Mouse (Mus musculus): ENCODE data around the gene Col27a1. TPM values are rescaled to one million over a fixed set of nuclear protein-coding genes. Genes with fewer than 3 reads are reported as not detected.
A peak's percentile ranks its signal among the peaks of the same experiment; 100 is the strongest.

Col27a1 gene
- polyA plus RNA-seq, 1 experiment from 2014 or later = 2.6 TPM

GRCm38 (mm10) chr4:63219635-63220034, 5.8 kb downstream of the Col27a1 start:
- Histone ChIP-seq H3K4me2 (replicated peaks) (no peak overlapping the region), H3K4me3 (replicated peaks; ENCODE audit: low read length) (no peak overlapping the region), H3K27me3 (ENCODE audit: control insufficient read depth, insufficient read depth, low read length) (peaks cover 19% of the 10 kb centered on the region), H3K9ac (no peak overlapping the region), H3K27ac (no peak overlapping the region), H3K4me1 (replicated peaks; ENCODE audit: control insufficient read depth, insufficient read depth, low read length) (peaks cover 8% of the 10 kb centered on the region), H3K9me3 (ENCODE audit: control insufficient read depth, low read length) (no peaks in the 10 kb centered on the region), H3K36me3 (replicated peaks; ENCODE audit: control insufficient read depth, insufficient read depth) (no peaks in the 10 kb centered on the region)
- WGBS = 85% methylated on average over 6 of the region's 6 CpGs
- DNase-seq (ENCODE audit: low spot score) = no peak
- no peak for ATAC-seq (ENCODE audit: low FRiP score)

- ATAC-seq (ENCODE audit: low FRiP score) (no peak), DNase-seq (ENCODE audit: low spot score) (no peak)
- WGBS = 81% methylated on average over 15 of the region's 15 CpGs
- no peak overlapping the region for H3K9ac ChIP-seq
- peaks cover 3% of the 10 kb centered on the region; the same call in 1 of the 2 replicates for H3K4me1 ChIP-seq (replicated peaks; ENCODE audit: control insufficient read depth, insufficient read depth, low read length)
- H3K36me3 ChIP-seq (replicated peaks; ENCODE audit: control insufficient read depth, insufficient read depth) = no peaks in the 10 kb centered on the region
- H3K4me3 ChIP-seq (replicated peaks; ENCODE audit: low read length) = no peak overlapping the region
- H3K27me3 ChIP-seq (ENCODE audit: control insufficient read depth, insufficient read depth, low read length) = peaks cover 7% of the 10 kb centered on the region; the same call in 1 of the 2 replicates
- no peak overlapping the region for H3K27ac ChIP-seq
- no peak overlapping the region for H3K4me2 ChIP-seq (replicated peaks)
- no peaks in the 10 kb centered on the region for H3K9me3 ChIP-seq (ENCODE audit: control insufficient read depth, low read length)
Measured at GRCm38 (mm10) chr4:63221096-63221958, 7.5 kb downstream of the Col27a1 start.

GRCm38 (mm10) chr4:63222246-63222645, 8.4 kb downstream of the Col27a1 start:
- Histone ChIP-seq H3K4me3 (replicated peaks; ENCODE audit: low read length) (no peak overlapping the region), H3K4me1 (replicated peaks; ENCODE audit: control insufficient read depth, insufficient read depth, low read length) (no peaks in the 10 kb centered on the region; the same call in 1 of the 2 replicates), H3K9me3 (ENCODE audit: control insufficient read depth, low read length) (no peaks in the 10 kb centered on the region), H3K36me3 (replicated peaks; ENCODE audit: control insufficient read depth, insufficient read depth) (no peaks in the 10 kb centered on the region), H3K4me2 (replicated peaks) (no peak overlapping the region), H3K27ac (no peak overlapping the region), H3K9ac (no peak overlapping the region), H3K27me3 (ENCODE audit: control insufficient read depth, insufficient read depth, low read length) (no peaks in the 10 kb centered on the region)
- no peak for ATAC-seq (ENCODE audit: low FRiP score)
- DNase-seq (ENCODE audit: low spot score) = no peak
- WGBS = 59% methylated on average over 8 of the region's 8 CpGs

GRCm38 (mm10) chr4:63225373-63225772, 11.6 kb downstream of the Col27a1 start:
- Histone ChIP-seq H3K9ac (no peak overlapping the region), H3K36me3 (replicated peaks; ENCODE audit: control insufficient read depth, insufficient read depth) (no peaks in the 10 kb centered on the region), H3K4me3 (replicated peaks; ENCODE audit: low read length) (no peak overlapping the region), H3K4me1 (replicated peaks; ENCODE audit: control insufficient read depth, insufficient read depth, low read length) (peaks cover 16% of the 10 kb centered on the region), H3K27ac (no peak overlapping the region), H3K4me2 (replicated peaks) (no peak overlapping the region), H3K9me3 (ENCODE audit: control insufficient read depth, low read length) (no peaks in the 10 kb centered on the region), H3K27me3 (ENCODE audit: control insufficient read depth, insufficient read depth, low read length) (no peaks in the 10 kb centered on the region)
- no peak for ATAC-seq (ENCODE audit: low FRiP score)
- 81% methylated on average over 10 of the region's 10 CpGs for WGBS
- no peak for DNase-seq (ENCODE audit: low spot score)

GRCm38 (mm10) chr4:63226164-63226882, 12.5 kb downstream of the Col27a1 start:
- Histone ChIP-seq H3K4me3 (replicated peaks; ENCODE audit: low read length) (no peak overlapping the region), H3K27me3 (ENCODE audit: control insufficient read depth, insufficient read depth, low read length) (no peaks in the 10 kb centered on the region), H3K4me1 (replicated peaks; ENCODE audit: control insufficient read depth, insufficient read depth, low read length) (peaks cover 21% of the 10 kb centered on the region), H3K36me3 (replicated peaks; ENCODE audit: control insufficient read depth, insufficient read depth) (no peaks in the 10 kb centered on the region), H3K27ac (no peak overlapping the region), H3K4me2 (replicated peaks) (no peak overlapping the region), H3K9me3 (ENCODE audit: control insufficient read depth, low read length) (no peaks in the 10 kb centered on the region), H3K9ac (no peak overlapping the region)
- peak; percentile 71 for DNase-seq (ENCODE audit: low spot score)
- ATAC-seq (ENCODE audit: low FRiP score) = peak; percentile 32; the same call in 1 of the 2 replicates
- WGBS = 58% methylated on average over 8 of the region's 8 CpGs

- Histone ChIP-seq H3K4me3 (replicated peaks; ENCODE audit: low read length) (no peak overlapping the region), H3K36me3 (replicated peaks; ENCODE audit: control insufficient read depth, insufficient read depth) (no peaks in the 10 kb centered on the region), H3K9ac (no peak overlapping the region), H3K4me1 (replicated peaks; ENCODE audit: control insufficient read depth, insufficient read depth, low read length) (peaks cover 21% of the 10 kb centered on the region), H3K27me3 (ENCODE audit: control insufficient read depth, insufficient read depth, low read length) (no peaks in the 10 kb centered on the region), H3K9me3 (ENCODE audit: control insufficient read depth, low read length) (no peaks in the 10 kb centered on the region), H3K27ac (no peak overlapping the region), H3K4me2 (replicated peaks) (no peak overlapping the region)
- no peak for ATAC-seq (ENCODE audit: low FRiP score)
- DNase-seq (ENCODE audit: low spot score) = no peak
- WGBS = 64% methylated on average over 6 of the region's 6 CpGs
Measured at GRCm38 (mm10) chr4:63226883-63227235, 13.1 kb downstream of the Col27a1 start.

GRCm38 (mm10) chr4:63228943-63229342, 15.1 kb downstream of the Col27a1 start:
- no peak overlapping the region for H3K4me2 ChIP-seq (replicated peaks)
- DNase-seq (ENCODE audit: low spot score) (no peak), ATAC-seq (ENCODE audit: low FRiP score) (peak; percentile 19; the same call in 1 of the 2 replicates)
- peaks cover 21% of the 10 kb centered on the region for H3K4me1 ChIP-seq (replicated peaks; ENCODE audit: control insufficient read depth, insufficient read depth, low read length)
- 53% methylated on average over 5 of the region's 5 CpGs for WGBS
- H3K36me3 ChIP-seq (replicated peaks; ENCODE audit: control insufficient read depth, insufficient read depth) = no peaks in the 10 kb centered on the region
- H3K9ac ChIP-seq = no peak overlapping the region
- no peaks in the 10 kb centered on the region for H3K9me3 ChIP-seq (ENCODE audit: control insufficient read depth, low read length)
- no peak overlapping the region for H3K4me3 ChIP-seq (replicated peaks; ENCODE audit: low read length)
- no peak overlapping the region for H3K27ac ChIP-seq
- H3K27me3 ChIP-seq (ENCODE audit: control insufficient read depth, insufficient read depth, low read length) = no peaks in the 10 kb centered on the region

- Histone ChIP-seq H3K4me2 (replicated peaks) (no peak overlapping the region), H3K27ac (peak overlapping the region; percentile 50)
- 43% methylated on average over 14 of the region's 14 CpGs for WGBS
Measured at GRCm38 (mm10) chr4:63229991-63230581, 16.3 kb downstream of the Col27a1 start.

GRCm38 (mm10) chr4:63231121-63231520, 17.3 kb downstream of the Col27a1 start:
- no peaks in the 10 kb centered on the region for H3K36me3 ChIP-seq (replicated peaks; ENCODE audit: control insufficient read depth, insufficient read depth)
- H3K4me2 ChIP-seq (replicated peaks) = no peak overlapping the region
- H3K9me3 ChIP-seq (ENCODE audit: control insufficient read depth, low read length) = no peaks in the 10 kb centered on the region
- no peak overlapping the region for H3K27ac ChIP-seq
- no peak overlapping the region for H3K9ac ChIP-seq
- WGBS = 65% methylated on average over 1 of the region's 1 CpGs
- H3K4me3 ChIP-seq (replicated peaks; ENCODE audit: low read length) = no peak overlapping the region
- ATAC-seq (ENCODE audit: low FRiP score) (no peak), DNase-seq (ENCODE audit: low spot score) (no peak)
- no peaks in the 10 kb centered on the region for H3K27me3 ChIP-seq (ENCODE audit: control insufficient read depth, insufficient read depth, low read length)
- H3K4me1 ChIP-seq (replicated peaks; ENCODE audit: control insufficient read depth, insufficient read depth, low read length) = peaks cover 21% of the 10 kb centered on the region

More at GRCm38 (mm10) chr4:63229991-63230581, 16.3 kb downstream of the Col27a1 start:
- H3K4me3 ChIP-seq (replicated peaks; ENCODE audit: low read length) = no peak overlapping the region
- H3K27me3 ChIP-seq (ENCODE audit: control insufficient read depth, insufficient read depth, low read length) = no peaks in the 10 kb centered on the region
- H3K9me3 ChIP-seq (ENCODE audit: control insufficient read depth, low read length) = no peaks in the 10 kb centered on the region
- H3K9ac ChIP-seq = no peak overlapping the region
- peak; percentile 55 for DNase-seq (ENCODE audit: low spot score)
- H3K4me1 ChIP-seq (replicated peaks; ENCODE audit: control insufficient read depth, insufficient read depth, low read length) = peaks cover 21% of the 10 kb centered on the region
- no peaks in the 10 kb centered on the region for H3K36me3 ChIP-seq (replicated peaks; ENCODE audit: control insufficient read depth, insufficient read depth)
- peak; percentile 59; the same call in 1 of the 2 replicates for ATAC-seq (ENCODE audit: low FRiP score)

Measured in hindbrain, embryonic 14.5 days (tissue).